Mouse (Mus musculus): ENCODE results near the gene Arid1b.

Gene Arid1b

GRCm38 (mm10) chr17:5157609-5158008 lies 163.5 kb downstream of the Arid1b start:
- no peak for DNase-seq (ENCODE audit: low spot score)

GRCm38 (mm10) chr17:5162525-5162924 lies 168.4 kb downstream of the Arid1b start:
- DNase-seq (ENCODE audit: low spot score): no peak

GRCm38 (mm10) chr17:5163251-5163826 lies 169.2 kb downstream of the Arid1b start:
- no peak for DNase-seq (ENCODE audit: low spot score)

GRCm38 (mm10) chr17:5164794-5165193 lies 170.7 kb downstream of the Arid1b start:
- no peak for DNase-seq (ENCODE audit: low spot score)

- DNase-seq (ENCODE audit: low spot score): no peak
These were observed 171.2 kb downstream of the Arid1b start for GRCm38 (mm10) chr17:5165201-5165825.

DNA sequence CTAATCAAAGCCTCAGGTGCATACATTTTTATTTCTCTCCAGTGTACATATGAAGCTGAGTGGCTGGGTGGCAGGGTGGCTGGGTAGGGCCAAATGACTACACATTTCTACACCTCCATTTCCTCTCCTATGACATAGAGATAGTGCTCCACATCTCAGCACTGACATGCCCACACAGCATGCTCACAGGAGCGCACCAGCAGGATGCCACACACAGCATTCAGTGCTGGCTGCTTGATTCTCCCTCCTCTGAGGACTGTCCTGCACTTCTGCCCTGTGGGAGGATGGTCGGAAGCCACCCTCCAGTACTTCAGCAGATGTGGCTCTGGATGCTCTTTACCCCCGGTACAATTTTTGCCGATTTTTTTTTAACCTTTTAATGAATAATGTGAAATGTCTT lies 172.0 kb downstream of the Arid1b start:
- DNase-seq (ENCODE audit: low spot score): no peak

DNA sequence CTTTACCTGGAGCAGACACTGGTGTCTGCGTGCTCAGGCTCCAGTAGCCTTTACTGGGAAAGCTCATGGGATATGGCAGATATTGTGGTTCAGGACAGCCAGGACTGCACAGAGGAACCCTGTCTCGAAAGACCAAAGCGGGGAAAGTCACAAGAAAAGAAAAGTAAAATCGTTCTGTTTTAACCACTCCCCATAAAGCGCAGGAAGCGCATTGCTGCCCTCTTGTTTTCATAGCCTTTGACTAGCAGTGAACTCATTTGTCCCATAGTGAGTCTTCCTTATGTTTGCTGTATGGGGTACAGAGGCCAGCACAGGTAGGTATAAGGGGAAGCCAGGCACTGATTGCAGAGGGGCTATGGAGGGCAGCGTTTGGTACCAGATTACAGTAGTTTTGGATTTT lies 173.9 kb downstream of the Arid1b start:
- DNase-seq (ENCODE audit: low spot score): no peak

DNA sequence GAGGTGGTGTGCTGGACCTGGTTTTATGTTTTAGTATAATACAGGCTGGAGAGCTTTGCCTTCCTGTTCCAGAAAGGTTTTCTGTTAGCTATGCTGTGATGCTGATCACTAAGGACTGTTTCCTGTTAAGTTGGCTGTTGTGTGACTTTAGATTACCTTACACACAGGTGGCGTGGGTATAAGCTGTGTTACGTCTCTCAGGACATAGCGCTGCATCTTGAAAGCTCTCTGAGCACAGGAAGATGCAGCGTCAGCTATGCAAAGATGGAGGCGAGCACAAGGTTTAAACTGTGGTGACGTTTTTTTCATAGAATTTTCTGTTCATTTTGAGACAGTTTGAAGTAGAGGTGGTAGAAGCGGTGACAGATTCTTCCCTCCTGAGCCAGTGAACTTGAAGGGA lies 174.5 kb downstream of the Arid1b start:
- no peak for DNase-seq (ENCODE audit: low spot score)

DNA sequence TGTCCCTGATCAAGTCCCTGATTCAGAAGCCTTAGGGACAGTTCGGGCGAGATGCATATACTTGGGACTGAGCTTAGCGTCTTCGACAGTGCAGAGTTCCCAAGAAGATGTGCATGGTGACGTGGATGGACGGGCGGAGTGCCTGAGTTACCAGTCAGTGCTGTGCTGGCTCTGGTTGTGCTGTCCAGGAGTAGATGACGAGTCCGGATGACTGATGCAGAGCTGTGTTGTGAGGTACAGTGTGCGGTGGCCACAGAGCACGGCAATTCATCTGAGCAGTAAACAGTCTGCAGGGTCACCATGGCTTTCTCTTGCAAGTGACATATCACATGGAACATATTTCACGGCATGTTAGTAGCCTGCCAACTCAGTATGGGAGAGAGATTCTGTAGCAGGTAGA lies 176.2 kb downstream of the Arid1b start:
- no peak for DNase-seq (ENCODE audit: low spot score)

GRCm38 (mm10) chr17:5171467-5171866 lies 177.3 kb downstream of the Arid1b start:
- no peak for DNase-seq (ENCODE audit: low spot score)

GRCm38 (mm10) chr17:5174426-5175020 lies 180.4 kb downstream of the Arid1b start:
- no peak for DNase-seq (ENCODE audit: low spot score)

DNA sequence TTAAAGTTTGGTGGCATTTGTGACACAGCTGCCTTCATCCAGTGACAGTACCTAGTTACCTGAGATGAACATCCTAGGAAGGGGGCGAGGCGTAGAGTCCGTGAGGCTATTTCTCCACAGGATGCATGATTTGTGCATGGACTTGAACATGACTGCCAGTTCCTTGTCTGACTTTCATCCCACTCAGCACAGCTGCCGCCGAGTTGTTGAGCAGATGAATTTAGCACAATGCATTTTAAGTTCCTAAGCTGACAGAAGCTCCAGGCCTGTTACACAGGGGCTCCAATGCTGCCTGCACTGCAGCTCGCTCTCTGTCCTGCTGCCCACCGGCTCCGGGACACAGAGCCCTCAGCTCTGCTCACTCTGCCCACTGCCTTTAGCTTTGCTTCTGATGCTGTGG lies 181.4 kb downstream of the Arid1b start:
- no peak for DNase-seq (ENCODE audit: low spot score)

DNA sequence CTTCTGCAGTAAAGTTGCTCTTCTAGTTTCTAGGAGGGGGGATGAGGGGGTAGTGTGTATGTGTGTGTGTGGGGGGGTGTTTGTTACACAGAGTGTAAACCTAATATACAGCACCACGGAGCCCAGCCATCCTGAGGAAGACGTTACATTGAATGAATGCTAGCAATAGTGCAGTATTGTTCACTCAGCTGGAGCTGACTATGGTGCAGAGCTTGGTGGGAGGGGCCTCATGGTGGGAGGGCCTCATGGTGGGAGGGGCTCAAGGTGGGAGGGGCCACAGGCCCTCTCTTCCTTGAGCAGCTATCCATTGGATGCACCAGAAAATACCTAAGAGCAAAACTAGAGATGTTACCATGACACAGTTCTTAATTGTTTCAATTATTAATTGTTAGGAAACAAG lies 182.2 kb downstream of the Arid1b start:
- no peak for DNase-seq (ENCODE audit: low spot score)

- no peak for DNase-seq (ENCODE audit: low spot score)
These were observed 184.4 kb downstream of the Arid1b start for GRCm38 (mm10) chr17:5178534-5178933.

DNA sequence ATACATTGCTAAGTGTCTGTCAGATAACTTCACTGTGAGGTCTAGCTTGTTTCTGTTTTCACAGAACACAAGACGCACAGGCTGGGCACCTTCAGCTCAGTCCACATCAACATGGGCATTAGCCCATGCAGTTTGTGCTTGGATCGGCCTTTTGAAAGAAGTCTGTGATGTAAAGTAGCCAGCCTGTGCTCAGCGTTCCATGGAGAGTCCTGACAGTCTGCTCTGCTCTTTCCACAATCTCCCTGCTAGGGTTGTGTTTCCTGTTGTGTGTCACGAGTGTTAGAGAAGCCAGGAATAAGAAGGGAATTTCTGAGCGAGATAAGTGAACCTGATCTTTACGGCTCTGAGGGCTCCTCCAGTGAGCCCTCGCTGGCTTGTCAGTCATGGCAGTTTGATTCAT lies 184.9 kb downstream of the Arid1b start:
- DNase-seq (ENCODE audit: low spot score): no peak

GRCm38 (mm10) chr17:5179412-5179811 lies 185.3 kb downstream of the Arid1b start:
- DNase-seq (ENCODE audit: low spot score): no peak

GRCm38 (mm10) chr17:5179925-5180525 lies 185.9 kb downstream of the Arid1b start:
- no peak for DNase-seq (ENCODE audit: low spot score)

- DNase-seq (ENCODE audit: low spot score): no peak
These were observed 186.8 kb downstream of the Arid1b start for GRCm38 (mm10) chr17:5180925-5181324.

DNA sequence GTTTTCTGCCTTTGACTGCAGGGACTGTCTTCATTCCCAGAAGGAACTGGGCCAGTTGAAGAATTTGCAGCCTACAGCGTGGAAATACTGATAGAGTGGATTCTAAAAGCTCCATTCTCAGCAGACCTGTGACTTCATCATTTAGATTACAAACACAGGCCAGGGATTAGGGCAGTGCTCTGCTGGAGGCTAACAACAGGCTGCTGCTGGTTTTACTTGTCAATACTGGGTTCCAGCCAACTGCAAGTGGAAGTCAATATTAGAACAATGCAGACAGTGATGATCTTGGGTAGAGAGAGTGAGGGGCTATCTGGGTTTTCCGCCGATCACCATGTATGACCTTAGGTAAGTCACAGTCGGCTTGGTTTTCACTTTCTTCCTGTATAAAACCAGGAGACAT lies 188.4 kb downstream of the Arid1b start:
- DNase-seq (ENCODE audit: low spot score): no peak

DNA sequence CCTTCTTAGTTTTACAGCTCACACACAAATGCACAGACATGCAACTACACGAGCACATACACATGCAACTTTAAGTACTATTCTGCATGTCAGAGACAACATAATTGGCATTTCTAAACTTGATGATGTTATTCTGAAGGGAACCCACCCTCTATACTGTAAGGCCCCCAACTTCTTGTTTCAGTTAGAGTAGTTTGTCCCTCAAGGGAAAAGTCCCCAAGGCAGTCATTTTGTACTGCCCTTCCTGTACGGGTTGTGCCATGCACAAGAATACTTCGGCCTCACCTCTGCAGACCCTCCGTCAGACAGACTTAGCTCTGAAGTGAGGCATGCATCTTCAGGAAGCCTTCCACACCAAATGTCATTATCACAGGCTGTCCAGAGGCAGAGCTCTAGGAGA lies 191.4 kb downstream of the Arid1b start:
- no peak for DNase-seq (ENCODE audit: low spot score)

GRCm38 (mm10) chr17:5187546-5187945 lies 193.4 kb downstream of the Arid1b start:
- no peak for DNase-seq (ENCODE audit: low spot score)

DNA sequence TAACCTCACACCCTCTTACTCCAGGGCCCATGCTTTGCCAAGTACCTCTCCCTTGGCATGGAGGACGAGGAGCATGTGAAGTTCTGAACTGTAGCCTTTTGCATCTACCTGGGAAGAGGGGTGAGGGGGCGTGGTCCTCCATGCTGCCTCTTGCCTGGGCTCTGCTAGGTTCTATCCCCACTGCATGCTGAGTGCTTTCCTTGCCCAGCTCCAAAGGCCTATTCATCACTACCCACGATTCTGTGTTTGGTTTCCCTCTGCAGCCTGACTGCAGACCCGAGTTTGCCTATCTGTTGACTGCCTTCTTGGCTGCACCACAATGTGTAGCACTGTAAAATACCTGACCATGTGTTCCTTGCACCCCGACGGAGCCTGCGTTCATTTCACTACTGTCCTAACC lies 194.3 kb downstream of the Arid1b start:
- no peak for DNase-seq (ENCODE audit: low spot score)

DNA sequence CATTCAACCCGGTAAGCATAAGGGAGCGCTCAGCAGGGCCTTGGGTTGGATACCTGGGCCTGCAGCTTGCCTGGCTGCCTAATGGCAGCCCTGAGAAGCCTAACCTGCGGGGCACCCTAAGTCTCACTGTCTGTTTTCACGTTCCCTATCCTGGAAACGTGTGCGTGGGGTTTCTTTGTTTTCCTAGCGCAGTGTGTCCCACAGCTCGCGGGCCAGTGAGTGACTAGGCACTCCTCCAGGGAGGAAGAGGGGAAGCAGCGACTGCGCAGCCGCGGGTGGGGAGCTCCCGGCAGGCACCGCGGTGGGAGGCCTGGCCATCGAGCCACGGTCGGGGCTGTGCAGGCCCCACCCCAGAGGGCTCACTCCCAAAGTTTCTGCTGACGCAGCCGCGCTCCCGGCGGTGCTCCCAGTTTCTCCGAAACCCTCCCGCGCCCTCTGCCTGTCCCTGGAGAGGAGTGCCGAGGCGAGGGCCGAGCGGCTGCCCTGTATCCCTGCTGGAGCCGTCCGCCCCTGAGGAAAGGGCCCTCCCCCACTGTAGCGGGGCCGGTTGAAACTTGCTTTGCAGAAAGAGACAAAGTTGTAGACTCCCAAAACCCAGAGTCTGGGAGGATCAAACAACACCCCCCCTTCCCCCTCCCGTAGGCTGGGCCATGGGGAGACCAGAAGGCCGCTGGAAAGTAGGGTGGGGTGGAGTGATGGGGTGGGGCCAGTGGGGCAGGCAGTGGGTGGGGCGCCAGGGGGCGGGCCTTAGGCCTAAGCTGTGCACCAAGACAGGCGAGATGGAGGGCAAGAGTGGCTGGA lies 195.6 kb downstream of the Arid1b start:
- DNase-seq (ENCODE audit: low spot score): peak; percentile 84
